Mouse (Mus musculus): ENCODE results near the gene Ppil2.

- no peak for TF ChIP-seq CTCF (IDR thresholded peaks at IDR 0.05; ENCODE audit: low read depth)
- no peak for TF ChIP-seq EP300 (IDR thresholded peaks at IDR 0.05; ENCODE audit: low read depth)
Observed at GRCm38 (mm10) chr16:17154346-17154745, 43.3 kb upstream of the Ppil2 start.
